Mouse (Mus musculus): Measurements from ENCODE around the gene Synj1. TPM values are rescaled to one million over a fixed set of nuclear protein-coding genes. Genes with fewer than 3 reads are reported as not detected.

Synj1 gene
- polyA plus RNA-seq (2014; fragmentation: Nextera tagmentation; extraction: Ambion mirVana): 28.9 and 29.8 TPM in 2 replicates

- peaks cover 4% of the 10 kb centered on the region for H3K36me3 ChIP-seq (ENCODE audit: control insufficient read depth, insufficient read depth, low read length)
- H3K27me3 ChIP-seq (ENCODE audit: control insufficient read depth, insufficient read depth, low read length): no peaks in the 10 kb centered on the region
- peak within 1 kb of the TSS; percentile 88 for H3K4me3 ChIP-seq (ENCODE audit: low read depth, low read length)
- ATAC-seq (ENCODE audit: insufficient read depth, low FRiP score, low TSS enrichment) (peak; percentile 96), DNase-seq (ENCODE audit: low spot score) (peak; percentile 94)
- under 1% methylated on average over 55 of the region's 66 CpGs for WGBS
- H3K9me3 ChIP-seq (ENCODE audit: control insufficient read depth, low read length): no peaks in the 10 kb centered on the region
- H3K4me2 ChIP-seq (ENCODE audit: low read depth): peak within 1 kb of the TSS; percentile 78
- peak within 1 kb of the TSS; percentile 86 for H3K9ac ChIP-seq (ENCODE audit: low read length)
- peak within 1 kb of the TSS; percentile 81 for H3K27ac ChIP-seq (ENCODE audit: low read depth, low read length)
- H3K4me1 ChIP-seq (ENCODE audit: control insufficient read depth, insufficient read depth, low read length): peaks cover 6% of the 10 kb centered on the region; the same call in 1 of the 2 replicates
Measured at GRCm38 (mm10) chr16:91011021-91011683, at the start of gene Synj1. Gene Synj1 (minus strand): TSS chr16:91011308.

- no peaks in the 10 kb centered on the region for H3K27me3 ChIP-seq (ENCODE audit: control insufficient read depth, insufficient read depth, low read length)
Measured at GRCm38 (mm10) chr16:91057741-91058140, 46.6 kb upstream of the Synj1 start.

GRCm38 (mm10) chr16:91057261-91057660, 46.2 kb upstream of the Synj1 start:
- no peaks in the 10 kb centered on the region for H3K27me3 ChIP-seq (ENCODE audit: control insufficient read depth, insufficient read depth, low read length)
- no peaks in the 10 kb centered on the region for H3K9me3 ChIP-seq (ENCODE audit: control insufficient read depth, low read length)
- no peak for DNase-seq (ENCODE audit: low spot score)
- H3K27ac ChIP-seq (ENCODE audit: low read depth, low read length): no peak overlapping the region
- H3K4me3 ChIP-seq (ENCODE audit: low read depth, low read length): no peak overlapping the region
- no peak for ATAC-seq (ENCODE audit: insufficient read depth, low FRiP score, low TSS enrichment)
- WGBS: 91% methylated on average over 4 of the region's 4 CpGs
- no peak overlapping the region for H3K9ac ChIP-seq (ENCODE audit: low read length)
- no peak overlapping the region for H3K4me2 ChIP-seq (ENCODE audit: low read depth)
- H3K36me3 ChIP-seq (ENCODE audit: control insufficient read depth, insufficient read depth, low read length): no peaks in the 10 kb centered on the region
- H3K4me1 ChIP-seq (ENCODE audit: control insufficient read depth, insufficient read depth, low read length): no peaks in the 10 kb centered on the region

More at GRCm38 (mm10) chr16:91057741-91058140, 46.6 kb upstream of the Synj1 start:
- Histone ChIP-seq H3K9me3 (ENCODE audit: control insufficient read depth, low read length) (no peaks in the 10 kb centered on the region), H3K36me3 (ENCODE audit: control insufficient read depth, insufficient read depth, low read length) (no peaks in the 10 kb centered on the region), H3K27ac (ENCODE audit: low read depth, low read length) (no peak overlapping the region), H3K4me3 (ENCODE audit: low read depth, low read length) (no peak overlapping the region), H3K4me1 (ENCODE audit: control insufficient read depth, insufficient read depth, low read length) (no peaks in the 10 kb centered on the region), H3K9ac (ENCODE audit: low read length) (no peak overlapping the region), H3K4me2 (ENCODE audit: low read depth) (no peak overlapping the region)
- ATAC-seq (ENCODE audit: insufficient read depth, low FRiP score, low TSS enrichment) (no peak), DNase-seq (ENCODE audit: low spot score) (no peak)
- 80% methylated on average over 6 of the region's 6 CpGs for WGBS

- ATAC-seq (ENCODE audit: insufficient read depth, low FRiP score, low TSS enrichment) (no peak), DNase-seq (ENCODE audit: low spot score) (no peak)
- Histone ChIP-seq H3K4me2 (ENCODE audit: low read depth) (no peak overlapping the region), H3K36me3 (ENCODE audit: control insufficient read depth, insufficient read depth, low read length) (no peaks in the 10 kb centered on the region), H3K9ac (ENCODE audit: low read length) (no peak overlapping the region), H3K4me1 (ENCODE audit: control insufficient read depth, insufficient read depth, low read length) (no peaks in the 10 kb centered on the region), H3K4me3 (ENCODE audit: low read depth, low read length) (no peak overlapping the region), H3K27ac (ENCODE audit: low read depth, low read length) (no peak overlapping the region), H3K9me3 (ENCODE audit: control insufficient read depth, low read length) (no peaks in the 10 kb centered on the region), H3K27me3 (ENCODE audit: control insufficient read depth, insufficient read depth, low read length) (no peaks in the 10 kb centered on the region)
- WGBS: 56% methylated on average over 16 of the region's 16 CpGs
Measured at GRCm38 (mm10) chr16:91056043-91056821, 45.1 kb upstream of the Synj1 start.

- no peak for DNase-seq (ENCODE audit: low spot score)
- H3K36me3 ChIP-seq (ENCODE audit: control insufficient read depth, insufficient read depth, low read length): no peaks in the 10 kb centered on the region
- H3K27ac ChIP-seq (ENCODE audit: low read depth, low read length): no peak overlapping the region
- ATAC-seq (ENCODE audit: insufficient read depth, low FRiP score, low TSS enrichment): no peak
- H3K4me3 ChIP-seq (ENCODE audit: low read depth, low read length): no peak overlapping the region
- H3K27me3 ChIP-seq (ENCODE audit: control insufficient read depth, insufficient read depth, low read length): no peaks in the 10 kb centered on the region
- 82% methylated on average over 5 of the region's 5 CpGs for WGBS
- H3K9ac ChIP-seq (ENCODE audit: low read length): no peak overlapping the region
- H3K9me3 ChIP-seq (ENCODE audit: control insufficient read depth, low read length): no peaks in the 10 kb centered on the region
- no peak overlapping the region for H3K4me2 ChIP-seq (ENCODE audit: low read depth)
- H3K4me1 ChIP-seq (ENCODE audit: control insufficient read depth, insufficient read depth, low read length): no peaks in the 10 kb centered on the region
Measured at GRCm38 (mm10) chr16:91055150-91055549, 44.0 kb upstream of the Synj1 start.

GRCm38 (mm10) chr16:91053599-91053998, 42.5 kb upstream of the Synj1 start:
- Histone ChIP-seq H3K9me3 (ENCODE audit: control insufficient read depth, low read length) (no peaks in the 10 kb centered on the region), H3K4me1 (ENCODE audit: control insufficient read depth, insufficient read depth, low read length) (no peaks in the 10 kb centered on the region), H3K4me3 (ENCODE audit: low read depth, low read length) (no peak overlapping the region), H3K27ac (ENCODE audit: low read depth, low read length) (no peak overlapping the region), H3K27me3 (ENCODE audit: control insufficient read depth, insufficient read depth, low read length) (no peaks in the 10 kb centered on the region), H3K4me2 (ENCODE audit: low read depth) (no peak overlapping the region), H3K9ac (ENCODE audit: low read length) (no peak overlapping the region), H3K36me3 (ENCODE audit: control insufficient read depth, insufficient read depth, low read length) (no peaks in the 10 kb centered on the region)
- DNase-seq (ENCODE audit: low spot score): no peak
- WGBS: 66% methylated on average over 8 of the region's 8 CpGs
- no peak for ATAC-seq (ENCODE audit: insufficient read depth, low FRiP score, low TSS enrichment)

- ATAC-seq (ENCODE audit: insufficient read depth, low FRiP score, low TSS enrichment) (no peak), DNase-seq (ENCODE audit: low spot score) (peak; percentile 56)
- Histone ChIP-seq H3K27ac (ENCODE audit: low read depth, low read length) (no peak overlapping the region), H3K27me3 (ENCODE audit: control insufficient read depth, insufficient read depth, low read length) (no peaks in the 10 kb centered on the region), H3K9me3 (ENCODE audit: control insufficient read depth, low read length) (no peaks in the 10 kb centered on the region), H3K4me2 (ENCODE audit: low read depth) (no peak overlapping the region), H3K9ac (ENCODE audit: low read length) (no peak overlapping the region), H3K36me3 (ENCODE audit: control insufficient read depth, insufficient read depth, low read length) (no peaks in the 10 kb centered on the region), H3K4me1 (ENCODE audit: control insufficient read depth, insufficient read depth, low read length) (peaks cover 6% of the 10 kb centered on the region), H3K4me3 (ENCODE audit: low read depth, low read length) (no peak overlapping the region)
- WGBS: 64% methylated on average over 8 of the region's 8 CpGs
Measured at GRCm38 (mm10) chr16:91045511-91045910, 34.4 kb upstream of the Synj1 start.

- DNase-seq (ENCODE audit: low spot score) (peak; percentile 100), ATAC-seq (ENCODE audit: insufficient read depth, low FRiP score, low TSS enrichment) (peak; percentile 95)
- Histone ChIP-seq H3K4me1 (ENCODE audit: control insufficient read depth, insufficient read depth, low read length) (peaks cover 6% of the 10 kb centered on the region), H3K36me3 (ENCODE audit: control insufficient read depth, insufficient read depth, low read length) (no peaks in the 10 kb centered on the region), H3K4me2 (ENCODE audit: low read depth) (peak within 1 kb of the TSS; percentile 51), H3K4me3 (ENCODE audit: low read depth, low read length) (peak within 1 kb of the TSS; percentile 77), H3K9me3 (ENCODE audit: control insufficient read depth, low read length) (no peaks in the 10 kb centered on the region), H3K27ac (ENCODE audit: low read depth, low read length) (peak within 1 kb of the TSS; percentile 95), H3K9ac (ENCODE audit: low read length) (peak within 1 kb of the TSS; percentile 98), H3K27me3 (ENCODE audit: control insufficient read depth, insufficient read depth, low read length) (no peaks in the 10 kb centered on the region)
- WGBS: 1% methylated on average over 59 of the region's 70 CpGs
Measured at GRCm38 (mm10) chr16:91044270-91045182, 33.4 kb upstream of the Synj1 start, which contains the start of gene Paxbp1. Gene Paxbp1 (minus strand): TSS chr16:91044543.

Measured in neural tube, embryonic 11.5 days (tissue).